Mouse (Mus musculus) myocyte (in vitro differentiated cells): ENCODE results near the gene Fbln2. TPM values are rescaled to one million over a fixed set of nuclear protein-coding genes. Genes with fewer than 3 reads are reported as not detected.

Experiments
- H3K27me3 ChIP-seq: one replicate; pipeline ENCODE4 v1.6.1; 2011; ENCODE audit not compliant: control insufficient read depth, insufficient read depth, insufficient read length
- H3K36me3 ChIP-seq: one replicate; pipeline ENCODE4 v1.6.1; 2011; ENCODE audit not compliant: control insufficient read depth, insufficient read depth
- H3K4me2 ChIP-seq: one replicate; pipeline ENCODE4 v1.6.1; 2011; ENCODE audit warnings: low read depth, control low read depth
- H3K4me3 ChIP-seq: one replicate; pipeline ENCODE4 v1.5.1; 2011; ENCODE audit warnings: mild to moderate bottlenecking, control low read depth, moderate library complexity
- H3K79me2 ChIP-seq: one replicate; pipeline ENCODE4 v1.6.1; 2011; ENCODE audit not compliant: control insufficient read depth, insufficient read depth
- H3ac ChIP-seq: one replicate; pipeline ENCODE4 v1.6.1; 2011; ENCODE audit not compliant: control insufficient read depth, insufficient read length
- CEBPB ChIP-seq: IDR thresholded peaks from 2 replicates; pipeline ENCODE4 v1.6.1; 2011; ENCODE audit warnings: mild to moderate bottlenecking, moderate library complexity; ENCODE audit not compliant: poor library complexity, insufficient read depth, severe bottlenecking
- E2F4 ChIP-seq: IDR thresholded peaks from one replicate; pipeline ENCODE4 v1.6.1; 2011; ENCODE audit warnings: mild to moderate bottlenecking, control low read depth, moderate library complexity; ENCODE audit not compliant: insufficient read depth
- MAX ChIP-seq: IDR thresholded peaks from one replicate; pipeline ENCODE4 v1.6.1; 2011; ENCODE audit warnings: low read depth, mild to moderate bottlenecking, control low read depth
- MYOD1 ChIP-seq, 3 experiments: IDR thresholded peaks; one replicate each; pipeline ENCODE4 v1.6.1; 2011; ENCODE audit warnings: control low read depth in 2 of 3, low read depth in 2 of 3, mild to moderate bottlenecking in 2 of 3, moderate library complexity in 1 of 3; ENCODE audit not compliant: insufficient read length in 2 of 3, control insufficient read depth in 1 of 3
- MYOG ChIP-seq, 3 experiments: IDR thresholded peaks; one replicate each; pipeline ENCODE4 v1.6.1; 2011; ENCODE audit warnings: control low read depth in 2 of 3, low read depth in 2 of 3, mild to moderate bottlenecking in 2 of 3; ENCODE audit not compliant: insufficient read length in 2 of 3, control insufficient read depth in 1 of 3, insufficient read depth in 1 of 3
- POLR2A ChIP-seq: IDR thresholded peaks from one replicate; pipeline ENCODE4 v1.6.1; 2011; ENCODE audit warnings: low read depth, mild to moderate bottlenecking, control low read depth, moderate library complexity; ENCODE audit not compliant: insufficient read length
- POLR2AphosphoS2 ChIP-seq: IDR thresholded peaks from one replicate; pipeline ENCODE4 v1.6.1; 2011; ENCODE audit warnings: low read depth, control low read depth; ENCODE audit not compliant: insufficient read length
- REST ChIP-seq: IDR thresholded peaks from one replicate; pipeline ENCODE4 v1.6.1; 2011; ENCODE audit warnings: mild to moderate bottlenecking, control low read depth, moderate library complexity; ENCODE audit not compliant: insufficient read depth, insufficient read length
- SRF ChIP-seq: IDR thresholded peaks from one replicate; pipeline ENCODE4 v1.6.1; 2011; ENCODE audit warnings: low read depth; ENCODE audit not compliant: control insufficient read depth, insufficient read length
- TCF12 ChIP-seq: IDR thresholded peaks from one replicate; pipeline ENCODE4 v1.6.1; 2011; ENCODE audit warnings: mild to moderate bottlenecking, control low read depth; ENCODE audit not compliant: poor library complexity, insufficient read depth, severe bottlenecking
- TCF3 ChIP-seq: IDR thresholded peaks from one replicate; pipeline ENCODE4 v1.6.1; 2011; ENCODE audit warnings: low read depth, control low read depth; ENCODE audit not compliant: insufficient read length
- USF1 ChIP-seq: IDR thresholded peaks from one replicate; pipeline ENCODE4 v1.6.1; 2011; ENCODE audit warnings: low read depth, mild to moderate bottlenecking, control low read depth, moderate library complexity
- polyA plus RNA-seq: library from polyadenylated mRNA; unstranded; fragments of >200 nt; fragmentation: generic; extraction: Trizol; gene quantifications from one replicate; pipeline ENCODE4 v1.2.1, GENCODE M21; 2012; ENCODE audit warnings: missing spikeins

Gene Fbln2
- polyA plus RNA-seq, 1 experiment = 167 TPM

- no peak overlapping the region for H3K4me2 ChIP-seq
- H3K4me3 ChIP-seq = no peak overlapping the region
- TF ChIP-seq USF1 (no peak), SRF (no peak), MYOG (IDR thresholded peaks at IDR 0.05; ENCODE audit: control insufficient read depth in 1 of 3, insufficient read depth in 1 of 3, insufficient read length in 2 of 3, low read depth in 2 of 3) (no peak), MYOD1 (IDR thresholded peaks at IDR 0.05; ENCODE audit: control insufficient read depth in 1 of 3, insufficient read length in 2 of 3, low read depth in 2 of 3) (no peak), REST (no peak), POLR2A (no peak), POLR2AphosphoS2 (no peak), MAX (no peak), E2F4 (no peak), TCF3 (no peak), CEBPB (no peak), TCF12 (no peak)
- peaks cover 5% of the 10 kb centered on the region for H3K36me3 ChIP-seq
- no peaks in the 10 kb centered on the region for H3K27me3 ChIP-seq
- peaks cover 50% of the 10 kb centered on the region for H3K79me2 ChIP-seq
- H3ac ChIP-seq = no peak overlapping the region
Measured at GRCm38 (mm10) chr6:91218445-91218844, 6.2 kb downstream of the Fbln2 start.

- no peak overlapping the region for H3K4me2 ChIP-seq
- H3K27me3 ChIP-seq = no peaks in the 10 kb centered on the region
- H3ac ChIP-seq = no peak overlapping the region
- H3K4me3 ChIP-seq = no peak overlapping the region
- peaks cover 5% of the 10 kb centered on the region for H3K36me3 ChIP-seq
- TF ChIP-seq CEBPB = no peak
- TF ChIP-seq E2F4 = no peak
- no peak for TF ChIP-seq MYOD1 (IDR thresholded peaks at IDR 0.05; ENCODE audit: control insufficient read depth in 1 of 3, insufficient read length in 2 of 3, low read depth in 2 of 3)
- no peak for TF ChIP-seq TCF3
- no peak for TF ChIP-seq POLR2AphosphoS2
- TF ChIP-seq POLR2A = no peak
- no peak for TF ChIP-seq MAX
- TF ChIP-seq MYOG (IDR thresholded peaks at IDR 0.05; ENCODE audit: control insufficient read depth in 1 of 3, insufficient read depth in 1 of 3, insufficient read length in 2 of 3, low read depth in 2 of 3) = no peak
- no peak for TF ChIP-seq REST
- no peak for TF ChIP-seq USF1
- TF ChIP-seq SRF = no peak
- no peak for TF ChIP-seq TCF12
- peaks cover 45% of the 10 kb centered on the region for H3K79me2 ChIP-seq
Measured at GRCm38 (mm10) chr6:91218871-91219270, 6.6 kb downstream of the Fbln2 start.

- peaks cover 41% of the 10 kb centered on the region for H3K79me2 ChIP-seq
Measured at GRCm38 (mm10) chr6:91220062-91220461, 7.8 kb downstream of the Fbln2 start.

GRCm38 (mm10) chr6:91221094-91221493 lies 8.8 kb downstream of the Fbln2 start:
- Histone ChIP-seq H3ac (no peak overlapping the region), H3K4me2 (no peak overlapping the region), H3K27me3 (no peaks in the 10 kb centered on the region), H3K4me3 (no peak overlapping the region), H3K79me2 (peaks cover 45% of the 10 kb centered on the region), H3K36me3 (peaks cover 2% of the 10 kb centered on the region)
- TF ChIP-seq REST (peak; percentile 82), TCF3 (no peak)

More at GRCm38 (mm10) chr6:91220062-91220461, 7.8 kb downstream of the Fbln2 start:
- TF ChIP-seq POLR2A (no peak), MAX (no peak), POLR2AphosphoS2 (no peak), MYOG (IDR thresholded peaks at IDR 0.05; ENCODE audit: control insufficient read depth in 1 of 3, insufficient read depth in 1 of 3, insufficient read length in 2 of 3, low read depth in 2 of 3) (no peak), REST (no peak), SRF (no peak), CEBPB (no peak), USF1 (no peak), TCF3 (no peak), E2F4 (no peak)
- no peaks in the 10 kb centered on the region for H3K27me3 ChIP-seq
- peaks cover 5% of the 10 kb centered on the region for H3K36me3 ChIP-seq
- H3ac ChIP-seq = no peak overlapping the region
- no peak overlapping the region for H3K4me2 ChIP-seq
- no peak overlapping the region for H3K4me3 ChIP-seq

GRCm38 (mm10) chr6:91222694-91223346 lies 10.6 kb downstream of the Fbln2 start:
- Histone ChIP-seq H3K79me2 (peaks cover 47% of the 10 kb centered on the region), H3K36me3 (no peaks in the 10 kb centered on the region), H3K27me3 (no peaks in the 10 kb centered on the region), H3K4me3 (no peak overlapping the region), H3ac (no peak overlapping the region), H3K4me2 (no peak overlapping the region)
- TF ChIP-seq POLR2AphosphoS2 (no peak), CEBPB (no peak), SRF (no peak), TCF12 (no peak), MYOD1 (IDR thresholded peaks at IDR 0.05; ENCODE audit: control insufficient read depth in 1 of 3, insufficient read length in 2 of 3, low read depth in 2 of 3) (no peak), E2F4 (no peak), REST (no peak)
